Mouse (Mus musculus) stomach, embryonic 16.5 days (tissue): ENCODE measurements around the gene Tpm3. TPM values are rescaled to one million over a fixed set of nuclear protein-coding genes. Genes with fewer than 3 reads are reported as not detected.

Experiments used
- ATAC-seq: fragments of 200-750 bp; cut with Nextera tagmentation; 2 replicates; pipeline ENCODE4 v1.8.0; 2017; ENCODE audit warnings: moderate number of reproducible peaks, moderate TSS enrichment; ENCODE audit not compliant: insufficient read depth, low FRiP score
- H3K27ac ChIP-seq: fragments of 300-500 bp; sonication (generic); 2 replicates; pipeline ENCODE4 v1.5.1; 2014; ENCODE audit warnings: low read length
- H3K27me3 ChIP-seq: fragments of 300-500 bp; sonication (generic); 2 replicates; pipeline ENCODE4 v1.6.1; 2014; ENCODE audit warnings: low read length, control low read depth, mixed read lengths; ENCODE audit not compliant: control insufficient read depth, insufficient read depth
- H3K36me3 ChIP-seq: fragments of 300-500 bp; sonication (generic); 2 replicates; pipeline ENCODE4 v1.6.1; 2014; ENCODE audit warnings: low read length; ENCODE audit not compliant: control insufficient read depth, insufficient read depth
- H3K4me1 ChIP-seq: fragments of 300-500 bp; sonication (generic); 2 replicates; pipeline ENCODE4 v1.6.1; 2014; ENCODE audit warnings: low read length, control low read depth, mixed read lengths; ENCODE audit not compliant: control insufficient read depth, insufficient read depth
- H3K4me2 ChIP-seq: fragments of 300-500 bp; sonication (generic); 2 replicates; pipeline ENCODE4 v1.6.1; 2014; ENCODE audit warnings: low read depth, low read length, mixed read lengths
- H3K4me3 ChIP-seq: fragments of 300-500 bp; sonication (generic); replicated peaks from 2 replicates; pipeline ENCODE4 v1.5.1; 2014; ENCODE audit warnings: mild to moderate bottlenecking, low read length
- H3K9ac ChIP-seq: fragments of 300-500 bp; sonication (generic); 2 replicates; pipeline ENCODE4 v1.6.1; 2014; ENCODE audit warnings: low read length
- H3K9me3 ChIP-seq: fragments of 300-500 bp; sonication (generic); replicated peaks from 2 replicates; pipeline ENCODE4 v1.6.1; 2016; ENCODE audit warnings: low read length, control low read depth; ENCODE audit not compliant: control insufficient read depth
- WGBS: fragments of 180-500 bp; shearing (Covaris S2); extraction: QIAGEN DNeasy Blood & Tissue Kit; methylation state at CpG from one replicate; pipeline ENCODE4 v1.1.7; 2014; 5-methylcytosine and 5-hydroxymethylcytosine counted together
- polyA plus RNA-seq: library from polyadenylated mRNA; unstranded; fragments of >200 nt; fragmentation: Nextera tagmentation; extraction: Ambion mirVana; gene quantifications from 2 replicates; pipeline ENCODE4 v1.2.1, GENCODE M21; 2015

Gene Tpm3
- polyA plus RNA-seq, 1 experiment from 2014 or later: 525 TPM

GRCm38 (mm10) chr3:90064383-90064782 is 8.1 kb upstream of the Tpm3 start:
- Histone ChIP-seq H3K4me2 (no peak overlapping the region), H3K36me3 (peaks cover 2% of the 10 kb centered on the region; the same call in 1 of the 2 replicates), H3K9ac (no peak overlapping the region), H3K9me3 (no peaks in the 10 kb centered on the region), H3K4me1 (no peaks in the 10 kb centered on the region), H3K27me3 (no peaks in the 10 kb centered on the region), H3K27ac (no peak overlapping the region), H3K4me3 (no peak overlapping the region)
- 81% methylated on average over 3 of the region's 3 CpGs for WGBS
- ATAC-seq: no peak

GRCm38 (mm10) chr3:90065553-90065952 is 6.9 kb upstream of the Tpm3 start:
- no peak overlapping the region for H3K4me3 ChIP-seq
- no peaks in the 10 kb centered on the region for H3K27me3 ChIP-seq
- no peak for ATAC-seq
- H3K27ac ChIP-seq: no peak overlapping the region
- H3K4me1 ChIP-seq: no peaks in the 10 kb centered on the region
- H3K36me3 ChIP-seq: no peaks in the 10 kb centered on the region; the same call in 1 of the 2 replicates
- 45% methylated on average over 3 of the region's 3 CpGs for WGBS
- H3K9ac ChIP-seq: no peak overlapping the region
- H3K9me3 ChIP-seq: no peaks in the 10 kb centered on the region
- no peak overlapping the region for H3K4me2 ChIP-seq

- ATAC-seq: no peak
Observed at GRCm38 (mm10) chr3:90067851-90068250, 4.6 kb upstream of the Tpm3 start.

GRCm38 (mm10) chr3:90069688-90070087 is 2.8 kb upstream of the Tpm3 start:
- Histone ChIP-seq H3K27me3 (no peaks in the 10 kb centered on the region), H3K4me2 (no peak overlapping the region), H3K9ac (no peak overlapping the region), H3K36me3 (no peaks in the 10 kb centered on the region), H3K4me3 (no peak overlapping the region), H3K9me3 (no peaks in the 10 kb centered on the region), H3K27ac (no peak overlapping the region), H3K4me1 (no peaks in the 10 kb centered on the region)
- no peak for ATAC-seq
- WGBS: 63% methylated on average over 7 of the region's 7 CpGs

More at GRCm38 (mm10) chr3:90067851-90068250, 4.6 kb upstream of the Tpm3 start:
- no peaks in the 10 kb centered on the region for H3K27me3 ChIP-seq
- no peak overlapping the region for H3K4me3 ChIP-seq
- H3K4me2 ChIP-seq: no peak overlapping the region
- 86% methylated on average over 4 of the region's 4 CpGs for WGBS
- no peaks in the 10 kb centered on the region for H3K9me3 ChIP-seq
- H3K9ac ChIP-seq: no peak overlapping the region
- no peak overlapping the region for H3K27ac ChIP-seq
- H3K36me3 ChIP-seq: no peaks in the 10 kb centered on the region
- H3K4me1 ChIP-seq: no peaks in the 10 kb centered on the region

GRCm38 (mm10) chr3:90076921-90077716 is 4.7 kb downstream of the Tpm3 start:
- H3K27ac ChIP-seq: no peak overlapping the region
- no peaks in the 10 kb centered on the region for H3K36me3 ChIP-seq
- ATAC-seq: no peak

GRCm38 (mm10) chr3:90078224-90078623 is 5.8 kb downstream of the Tpm3 start:
- WGBS: 37% methylated on average over 5 of the region's 5 CpGs
- Histone ChIP-seq H3K9ac (no peak overlapping the region), H3K9me3 (no peaks in the 10 kb centered on the region)

More at GRCm38 (mm10) chr3:90076921-90077716, 4.7 kb downstream of the Tpm3 start:
- 8% methylated on average over 5 of the region's 5 CpGs for WGBS
- Histone ChIP-seq H3K9me3 (no peaks in the 10 kb centered on the region), H3K4me1 (peaks cover 22% of the 10 kb centered on the region), H3K4me2 (peak overlapping the region; percentile 16; the same call in 1 of the 2 replicates), H3K4me3 (0 out of 2 replicates have a peak overlapping the region, but pooled peaks have one; percentile 7), H3K27me3 (no peaks in the 10 kb centered on the region), H3K9ac (no peak overlapping the region)

GRCm38 (mm10) chr3:90079133-90079762 is 6.8 kb downstream of the Tpm3 start:
- H3K27ac ChIP-seq: peak overlapping the region; percentile 100
- no peaks in the 10 kb centered on the region for H3K36me3 ChIP-seq
- H3K9ac ChIP-seq: peak overlapping the region; percentile 95
- under 1% methylated on average over 33 of the region's 33 CpGs for WGBS
- H3K4me3 ChIP-seq: peak overlapping the region; percentile 91
- H3K4me2 ChIP-seq: peak overlapping the region; percentile 83
- peaks cover 38% of the 10 kb centered on the region for H3K4me1 ChIP-seq
- no peaks in the 10 kb centered on the region for H3K27me3 ChIP-seq
- ATAC-seq: peak; percentile 93
- no peaks in the 10 kb centered on the region for H3K9me3 ChIP-seq

More at GRCm38 (mm10) chr3:90078224-90078623, 5.8 kb downstream of the Tpm3 start:
- no peak for ATAC-seq
- no peak overlapping the region for H3K4me2 ChIP-seq
- H3K4me3 ChIP-seq: no peak overlapping the region
- no peaks in the 10 kb centered on the region for H3K27me3 ChIP-seq
- no peak overlapping the region for H3K27ac ChIP-seq
- peaks cover 29% of the 10 kb centered on the region for H3K4me1 ChIP-seq
- H3K36me3 ChIP-seq: no peaks in the 10 kb centered on the region

GRCm38 (mm10) chr3:90079763-90080497 is 7.5 kb downstream of the Tpm3 start:
- H3K27me3 ChIP-seq: no peaks in the 10 kb centered on the region
- ATAC-seq: peak; percentile 60
- H3K4me2 ChIP-seq: peak overlapping the region; percentile 83
- H3K27ac ChIP-seq: peak overlapping the region; percentile 100
- under 1% methylated on average over 53 of the region's 53 CpGs for WGBS
- peaks cover 45% of the 10 kb centered on the region for H3K4me1 ChIP-seq
- H3K36me3 ChIP-seq: no peaks in the 10 kb centered on the region
- no peaks in the 10 kb centered on the region for H3K9me3 ChIP-seq
- H3K9ac ChIP-seq: peak overlapping the region; percentile 95
- H3K4me3 ChIP-seq: peak overlapping the region; percentile 91
